Mouse (Mus musculus): ENCODE results near the gene Vamp8. TPM values are rescaled to one million over a fixed set of nuclear protein-coding genes. Genes with fewer than 3 reads are reported as not detected.

Gene Vamp8
- total RNA-seq, 4 experiments from 2014 or later = 142 to 179 (median 157) TPM

GRCm38 (mm10) chr6:72371147-72371546 is 19.4 kb downstream of the Vamp8 start:
- DNase-seq = no peak

DNA sequence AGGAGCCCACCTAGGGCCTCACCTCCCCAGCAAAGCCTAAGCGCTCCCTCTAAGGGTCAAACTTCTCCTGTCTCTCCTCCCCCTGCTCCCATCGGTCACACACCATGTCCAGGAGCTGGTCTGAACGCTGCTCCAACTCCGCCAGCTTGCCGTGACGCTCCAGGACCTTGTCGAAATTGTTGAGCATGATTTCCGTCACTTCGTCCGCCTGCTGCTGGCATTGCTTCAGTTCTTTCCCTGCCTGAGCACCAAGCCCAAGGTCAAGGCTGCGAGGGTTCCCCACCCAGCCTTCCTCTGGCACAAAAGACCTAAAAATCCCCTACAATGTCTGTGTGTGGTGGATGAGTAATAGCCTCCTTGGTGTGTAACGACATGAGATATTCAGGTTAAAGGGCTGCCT is 20.4 kb downstream of the Vamp8 start:
- peak; percentile 84 for DNase-seq

- DNase-seq = no peak
Measured at GRCm38 (mm10) chr6:72369557-72369956, 20.9 kb downstream of the Vamp8 start.

DNA sequence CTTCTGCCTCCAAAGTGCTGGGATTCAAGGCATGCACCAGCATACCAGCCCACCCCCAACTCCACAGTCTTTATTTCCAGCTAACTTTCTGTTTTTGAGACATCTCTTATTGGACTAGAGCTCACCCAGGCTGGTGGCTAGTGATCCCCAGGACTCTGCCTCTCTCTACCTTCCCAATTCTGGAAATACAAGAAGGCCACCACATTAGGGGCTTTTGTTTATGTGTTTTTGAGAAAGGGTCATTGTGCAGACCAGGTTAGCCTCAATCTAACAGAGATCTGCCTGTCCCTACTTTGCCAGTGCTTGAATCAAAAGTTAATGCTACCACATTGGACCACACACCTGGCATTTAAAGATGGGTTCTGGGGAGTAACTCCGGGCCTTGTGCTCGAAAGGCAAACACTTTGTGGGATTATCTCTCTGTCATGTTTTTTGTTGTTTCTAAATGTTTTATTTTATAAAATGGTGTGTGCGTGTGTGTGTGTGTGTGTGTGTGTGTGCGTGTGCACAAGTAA is 23.0 kb downstream of the Vamp8 start:
- no peak for DNase-seq

DNA sequence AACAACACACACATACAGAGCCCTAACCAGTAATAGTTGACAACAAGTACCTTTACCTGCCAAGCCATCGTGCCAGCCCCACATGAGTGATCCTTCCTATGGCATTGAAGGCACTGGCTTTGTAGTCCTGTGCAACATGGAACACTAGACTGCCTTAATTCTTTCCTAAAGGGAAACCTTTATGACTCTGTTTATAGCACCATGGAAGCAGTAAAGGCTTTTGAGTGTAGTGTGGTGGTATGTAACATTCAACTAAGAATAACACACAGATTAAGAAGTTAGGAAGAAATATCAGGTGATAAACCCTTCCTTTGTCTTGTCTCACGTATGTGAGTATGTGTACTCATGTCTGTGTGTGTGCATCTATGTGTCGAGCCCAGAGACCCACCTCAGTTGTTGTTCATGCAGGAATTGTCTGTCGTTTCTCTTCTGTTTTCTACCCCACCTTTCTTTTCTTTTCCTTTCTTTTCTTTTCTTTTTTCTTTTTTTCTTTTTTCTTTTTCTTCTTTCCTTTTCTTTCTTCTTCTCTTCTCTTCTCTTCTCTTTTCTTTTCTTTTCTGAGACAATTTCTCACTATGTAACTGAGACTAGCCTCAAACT is 23.6 kb downstream of the Vamp8 start, which contains the start of gene Rnf181:
Gene Rnf181, minus strand, starts transcription at position 113 of the 600 bp plus-strand sequence.
- no peak for DNase-seq

DNA sequence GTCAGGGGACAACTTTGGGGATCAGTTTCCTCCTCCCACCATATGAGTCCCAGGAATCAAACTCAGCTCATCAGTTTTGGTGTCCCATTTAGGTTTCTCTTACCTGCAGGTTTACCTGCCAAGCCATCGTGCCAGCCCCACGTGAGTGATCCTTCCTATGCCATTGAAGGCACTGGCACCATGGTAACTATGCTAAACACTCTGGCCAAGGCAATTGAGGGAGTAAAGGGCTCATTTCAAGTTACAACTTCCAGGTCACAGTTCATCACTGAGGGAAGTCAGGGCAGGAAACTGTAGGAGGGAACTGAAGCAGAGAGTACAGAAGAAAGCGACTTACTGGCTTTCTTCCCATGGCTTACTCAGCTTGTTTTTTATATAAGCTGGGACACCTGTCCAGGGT is 24.2 kb downstream of the Vamp8 start:
- DNase-seq = no peak

- DNase-seq = no peak
Measured at GRCm38 (mm10) chr6:72364985-72365384, 25.5 kb downstream of the Vamp8 start.

GRCm38 (mm10) chr6:72364009-72364408 is 26.5 kb downstream of the Vamp8 start:
- no peak for DNase-seq

- DNase-seq = peak; percentile 97
Measured at GRCm38 (mm10) chr6:72362132-72363028, 28.1 kb downstream of the Vamp8 start.

DNA sequence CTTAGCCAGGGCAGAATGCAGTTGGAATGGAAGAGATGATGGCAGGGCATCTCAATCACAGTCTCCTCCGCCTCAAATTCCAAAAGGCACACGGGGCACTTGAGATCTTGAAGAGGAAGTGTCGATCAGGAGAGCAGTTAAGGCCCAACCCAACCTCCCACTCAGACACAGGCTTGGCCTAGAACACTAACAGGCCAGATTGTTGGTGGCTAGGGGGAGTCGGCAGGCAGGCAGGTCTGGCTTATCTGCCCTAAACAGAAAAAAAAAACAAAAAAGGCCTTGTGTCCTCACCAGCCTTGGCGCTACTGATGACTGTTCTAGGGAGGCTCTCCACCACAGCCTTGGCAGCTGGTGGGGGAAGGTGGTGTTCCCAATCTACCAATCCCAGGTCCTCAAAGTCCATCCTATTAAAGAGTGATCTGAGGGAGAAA is 29.4 kb downstream of the Vamp8 start:
- peak; percentile 82 for DNase-seq

DNA sequence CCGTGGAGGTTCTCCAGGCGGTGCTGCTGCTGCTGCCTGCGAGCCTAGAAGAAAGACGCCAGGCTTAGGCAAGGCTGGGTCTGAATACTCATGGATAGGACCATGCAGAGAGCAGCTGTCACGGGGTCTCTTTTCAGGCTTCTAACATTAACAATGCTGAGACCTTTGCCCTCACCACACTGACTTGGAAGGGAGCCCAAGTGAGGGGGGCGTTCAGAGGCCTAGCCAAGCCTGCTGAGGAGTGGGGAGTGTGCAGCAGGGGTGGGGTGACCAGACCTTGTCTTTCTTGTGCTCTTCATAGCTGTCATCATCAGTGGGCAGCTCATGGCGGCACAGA is 29.9 kb downstream of the Vamp8 start:
- no peak for DNase-seq

GRCm38 (mm10) chr6:72359891-72360598 is 30.5 kb downstream of the Vamp8 start:
- no peak for DNase-seq

- DNase-seq = no peak
Measured at GRCm38 (mm10) chr6:72359343-72359742, 31.2 kb downstream of the Vamp8 start.

- no peak for DNase-seq
Measured at GRCm38 (mm10) chr6:72358086-72358764, 32.3 kb downstream of the Vamp8 start.

DNA sequence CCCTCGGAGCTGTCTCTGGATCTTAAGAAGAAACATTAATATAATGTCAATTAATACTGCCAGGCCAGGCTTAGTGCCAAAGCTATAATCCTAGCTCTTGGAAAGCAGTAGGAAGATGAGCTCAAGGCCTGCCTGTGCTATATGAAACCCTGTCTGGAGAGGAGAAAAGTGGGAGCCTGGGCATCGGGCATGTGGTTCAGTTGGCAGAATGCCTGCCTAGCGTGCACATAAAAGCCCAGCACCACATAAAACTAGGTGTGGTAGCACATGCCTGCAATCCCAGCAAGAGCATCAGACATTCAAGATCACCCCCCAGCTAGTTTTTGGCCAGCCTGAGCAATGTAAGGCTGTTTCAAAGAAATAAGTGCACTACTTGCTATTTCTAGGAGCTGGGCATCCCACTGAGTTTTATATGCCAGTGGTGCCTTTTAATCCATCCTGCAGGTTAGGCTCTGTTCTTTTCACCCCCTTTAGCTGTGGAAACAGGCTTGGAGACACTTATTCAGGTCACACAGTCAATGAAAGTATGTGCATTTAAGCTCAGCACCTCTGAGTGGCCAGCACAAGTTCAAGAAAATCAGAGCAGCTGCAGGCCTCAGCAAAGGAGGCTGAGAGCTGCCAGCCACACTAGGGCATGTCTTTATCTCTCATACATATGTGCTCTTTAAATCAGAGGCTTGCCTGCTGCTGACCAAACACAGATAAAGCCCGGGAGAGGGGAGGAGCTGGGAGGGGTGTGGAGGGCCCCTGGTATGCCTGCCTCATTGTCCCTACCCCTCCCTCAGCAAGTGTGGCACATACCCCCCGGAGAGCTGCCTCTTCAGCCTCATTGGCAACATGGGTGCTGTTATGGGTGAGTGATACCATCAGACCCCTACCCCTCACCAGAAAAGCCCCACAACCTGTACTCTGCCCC is 33.1 kb downstream of the Vamp8 start:
- DNase-seq = no peak

GRCm38 (mm10) chr6:72356001-72356532 is 34.4 kb downstream of the Vamp8 start:
- peak; percentile 45 for DNase-seq

DNA sequence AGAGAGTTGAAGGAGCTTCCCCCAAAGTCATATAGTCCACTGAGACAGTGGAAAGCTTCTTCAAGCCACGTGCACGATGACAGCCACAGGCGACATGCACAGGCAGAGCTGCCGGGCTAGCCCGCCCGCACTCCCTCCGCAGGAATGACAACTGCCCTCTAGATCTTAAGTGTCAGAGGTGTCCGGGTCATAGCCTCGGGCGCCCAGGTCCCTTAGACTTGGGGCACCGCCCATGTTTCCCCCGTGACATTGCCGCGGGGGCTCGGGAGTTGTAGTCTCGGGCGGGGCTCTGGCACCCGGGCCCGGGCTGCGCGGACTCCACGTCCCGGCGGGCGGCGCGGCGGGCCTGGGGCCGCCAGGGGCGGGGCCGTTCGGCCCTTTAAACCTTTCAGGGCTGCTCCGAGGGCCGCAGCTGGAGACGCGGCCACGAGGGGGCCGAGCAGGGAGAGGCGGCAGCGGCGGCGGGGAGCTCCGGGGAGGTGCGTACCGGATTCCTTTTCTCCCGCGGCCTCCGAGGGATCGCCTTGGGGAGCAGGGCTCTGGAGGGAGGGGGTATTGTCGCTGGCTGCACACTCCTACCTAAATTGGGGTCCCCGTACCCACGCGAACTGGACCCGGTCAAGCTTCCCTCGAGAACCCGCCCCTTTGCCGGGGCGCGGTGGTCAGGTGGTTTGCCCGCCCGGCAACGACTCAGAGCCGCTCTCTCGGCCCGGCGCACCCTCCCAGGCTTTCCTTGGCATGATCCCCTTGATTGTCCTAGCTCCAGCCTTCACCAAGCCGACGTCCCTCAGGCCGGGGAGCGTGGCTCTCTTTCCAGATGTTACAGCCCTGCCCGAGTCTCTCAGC is 35.2 kb downstream of the Vamp8 start, which contains the start of gene Tmem150a:
Gene Tmem150a, plus strand, starts transcription at position 382 of the 846 bp plus-strand sequence.
- DNase-seq = peak; percentile 82

DNA sequence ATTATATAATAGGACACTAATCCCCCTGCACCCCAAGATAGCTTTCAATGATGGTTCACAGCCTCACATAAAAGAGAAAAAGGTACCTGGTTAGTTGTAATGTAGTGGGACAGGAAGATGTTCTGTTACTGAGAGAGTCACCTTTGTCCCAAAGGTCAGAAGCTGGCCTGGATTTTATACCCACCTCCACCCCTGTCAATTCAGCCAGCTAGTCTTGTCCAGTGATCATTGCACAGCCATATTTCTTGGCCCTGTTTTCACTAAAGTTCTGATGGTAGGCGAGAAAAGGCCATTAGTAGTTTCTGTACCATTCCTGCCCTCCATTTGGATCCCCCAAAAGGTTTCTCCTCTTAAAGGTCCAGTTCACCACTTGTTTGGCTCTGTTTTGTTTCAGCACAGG is 36.5 kb downstream of the Vamp8 start:
- no peak for DNase-seq

- no peak for DNase-seq
Measured at GRCm38 (mm10) chr6:72352636-72353405, 37.7 kb downstream of the Vamp8 start.

Measured in adrenal gland, adult 8-10 months (tissue).